Mouse (Mus musculus) neural tube, embryonic 10.5 days (tissue): ENCODE measurements around the gene Rnf213.
"Not testable (repeated sequence)": the region's sequence is repeated elsewhere in the genome, so short reads cannot be mapped to it uniquely, and the experiment has no call there.

Experiments
- DNase-seq: peaks from one replicate; pipeline ENCODE4 v3.0.0-alpha.2; 2017; ENCODE audit warnings: low spot score; ENCODE audit errors: extremely low spot score

The Rnf213 gene

GRCm38 (mm10) chr11:119392800-119393482 lies at the start of gene Rnf213:
Gene Rnf213 (plus strand): TSS chr11:119393100.
- peak; percentile 66 for DNase-seq

GRCm38 (mm10) chr11:119344178-119344577 lies 48.7 kb upstream of the Rnf213 start:
- DNase-seq, result no peak

- DNase-seq, result no peak
Measured at GRCm38 (mm10) chr11:119344865-119345264, 48.0 kb upstream of the Rnf213 start.

- DNase-seq, result no peak
Measured at GRCm38 (mm10) chr11:119347125-119347524, 45.8 kb upstream of the Rnf213 start.

- no peak for DNase-seq
Measured at GRCm38 (mm10) chr11:119352113-119352512, 40.8 kb upstream of the Rnf213 start.

GRCm38 (mm10) chr11:119353946-119354345 lies 39.0 kb upstream of the Rnf213 start:
- DNase-seq, result no peak

- no peak for DNase-seq
Measured at GRCm38 (mm10) chr11:119354798-119355442, 38.0 kb upstream of the Rnf213 start.

GRCm38 (mm10) chr11:119355443-119356385 lies 37.2 kb upstream of the Rnf213 start, which contains the start of the genes Sgsh and Slc26a11:
Gene Sgsh (minus strand): TSS chr11:119355536.
Gene Slc26a11 (plus strand): TSS chr11:119355557.
- peak; percentile 90 for DNase-seq

- DNase-seq, result no peak
Measured at GRCm38 (mm10) chr11:119359089-119359488, 33.8 kb upstream of the Rnf213 start.

GRCm38 (mm10) chr11:119362769-119363533 lies 29.9 kb upstream of the Rnf213 start:
- no peak for DNase-seq

GRCm38 (mm10) chr11:119363534-119364145 lies 29.3 kb upstream of the Rnf213 start:
- DNase-seq, result peak; percentile 76

- no peak for DNase-seq
Measured at GRCm38 (mm10) chr11:119375425-119375824, 17.5 kb upstream of the Rnf213 start.

GRCm38 (mm10) chr11:119377326-119377725 lies 15.6 kb upstream of the Rnf213 start:
- DNase-seq, result no peak

- DNase-seq, result no peak
Measured at GRCm38 (mm10) chr11:119378551-119378950, 14.3 kb upstream of the Rnf213 start.

GRCm38 (mm10) chr11:119381631-119382337 lies 11.1 kb upstream of the Rnf213 start:
- DNase-seq, result no peak

GRCm38 (mm10) chr11:119382338-119382850 lies 10.5 kb upstream of the Rnf213 start:
- no peak for DNase-seq

GRCm38 (mm10) chr11:119384904-119385303 lies 8.0 kb upstream of the Rnf213 start:
- DNase-seq, result no peak

- no peak for DNase-seq
Measured at GRCm38 (mm10) chr11:119386306-119386705, 6.6 kb upstream of the Rnf213 start.

GRCm38 (mm10) chr11:119387273-119387672 lies 5.6 kb upstream of the Rnf213 start:
- not testable (repeated sequence) for DNase-seq

GRCm38 (mm10) chr11:119389851-119390270 lies 3.0 kb upstream of the Rnf213 start:
- peak; percentile 80 for DNase-seq
